In the genomic region with DNA sequence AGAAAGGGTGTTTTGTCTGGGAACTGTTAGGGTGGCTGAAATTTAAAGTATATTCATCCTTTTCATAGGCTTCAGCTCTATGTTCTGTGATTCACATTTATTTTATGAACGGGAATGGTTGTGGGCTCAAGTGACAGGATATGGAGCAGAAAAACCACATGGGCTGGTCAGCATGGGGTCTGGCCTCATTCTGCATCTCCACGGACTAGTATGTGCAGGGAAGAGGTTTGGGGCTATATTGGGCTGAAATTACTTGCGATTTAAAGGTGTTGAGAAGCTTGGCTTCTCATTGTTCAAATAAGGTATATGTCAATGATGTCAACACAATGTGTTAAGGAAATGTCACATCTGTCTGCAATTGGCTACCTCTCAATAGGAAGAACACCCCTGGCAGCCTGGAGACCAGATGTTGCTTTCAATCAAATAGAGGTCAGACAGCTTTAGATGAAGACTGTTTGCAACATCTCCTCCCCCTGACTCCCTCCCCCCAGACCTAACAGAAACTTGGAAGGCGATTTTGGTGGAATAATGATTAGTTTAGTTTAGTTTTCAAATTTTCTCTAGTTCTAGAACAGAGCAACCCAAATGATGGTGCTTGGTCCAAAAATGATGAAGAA, we compare ENCODE assay signal across 31 mouse cellular contexts.
A peak's percentile ranks its signal among the peaks of the same experiment; 100 is the strongest.
DNase-seq lines count a peak whose midpoint lies in the region; ATAC-seq lines count a peak whose summit lies in the region.
"Had no signal": no experiment of that assay in that cellular context is flagged by ENCODE, and none has a peak within 500 bp of the region (broad histone marks: within the 10 kb centered on the region; RNA-seq: fewer than 3 reads in every experiment).

No protein-coding gene starts in this region.

- no peak overlapping the region for H3K27ac ChIP-seq in embryonic facial prominence, embryonic 11.5 days (replicated peaks; ENCODE audit: low read depth, low read length)
- H3K27ac ChIP-seq in limb, embryonic 11.5 days (replicated peaks; ENCODE audit: low read depth, low read length) = no peak overlapping the region
- H3K27ac ChIP-seq: embryonic facial prominence, embryonic 15.5 days; hindbrain, embryonic 12.5 days; hindbrain, postnatal 0 days; kidney, postnatal 0 days; liver, embryonic 14.5 days; macrophage; midbrain, embryonic 10.5 days; midbrain, embryonic 15.5 days; stomach, postnatal 0 days had no signal

- H3K27me3 ChIP-seq in embryonic facial prominence, embryonic 11.5 days (ENCODE audit: control insufficient read depth, insufficient read depth, low read length) = no peaks in the 10 kb centered on the region
- no peaks in the 10 kb centered on the region for H3K27me3 ChIP-seq in limb, embryonic 11.5 days (ENCODE audit: control insufficient read depth, insufficient read depth, low read length)
- H3K27me3 ChIP-seq: embryonic facial prominence, embryonic 15.5 days; hindbrain, embryonic 12.5 days; midbrain, embryonic 15.5 days had no signal

- H3K9me3 ChIP-seq in embryonic facial prominence, embryonic 11.5 days (replicated peaks; ENCODE audit: control insufficient read depth, low read length) = no peaks in the 10 kb centered on the region
- H3K9me3 ChIP-seq in limb, embryonic 11.5 days (ENCODE audit: control insufficient read depth, low read length) = no peaks in the 10 kb centered on the region; the same call in 1 of the 2 replicates
- H3K9me3 ChIP-seq: embryonic facial prominence, embryonic 15.5 days; hindbrain, embryonic 12.5 days; midbrain, embryonic 10.5 days; midbrain, embryonic 15.5 days had no signal

- peak; percentile 4 for DNase-seq in heart, postnatal 4 days
- DNase-seq in heart, adult 11 months = no peak
- DNase-seq in embryonic facial prominence, embryonic 11.5 days (ENCODE audit: low spot score) = peak; percentile 8
- DNase-seq in limb, embryonic 11.5 days (ENCODE audit: low spot score) = peak; percentile 32
- DNase-seq in mesoderm, embryonic 11.5 days (ENCODE audit: low read depth, low spot score) = peak; percentile 31
- no peak for DNase-seq in adrenal gland, postnatal 25 days
- no peak for DNase-seq in adipocyte (ENCODE audit: low spot score)
- DNase-seq: adrenal gland, postnatal 36 days; cerebellum, adult 9-10 months; gastrocnemius, postnatal 10 days; heart, postnatal 14 days; kidney, adult 8-10 months; kidney, postnatal 4 days; liver; lung, adult 2 months; lung, postnatal 10 days; right cerebral cortex, postnatal 4 days; thymus, adult 18-20 months; thymus, postnatal 25 days had no signal

- no peak overlapping the region for H3K4me2 ChIP-seq in embryonic facial prominence, embryonic 11.5 days (ENCODE audit: low read depth, low read length)
- H3K4me2 ChIP-seq in limb, embryonic 11.5 days (ENCODE audit: low read depth, severe bottlenecking) = no peak overlapping the region
- H3K4me2 ChIP-seq: embryonic facial prominence, embryonic 15.5 days; hindbrain, embryonic 12.5 days; midbrain, embryonic 15.5 days had no signal

- H3K4me1 ChIP-seq in embryonic facial prominence, embryonic 11.5 days (ENCODE audit: control insufficient read depth, insufficient read depth, low read length) = no peaks in the 10 kb centered on the region
- H3K4me1 ChIP-seq in limb, embryonic 11.5 days (ENCODE audit: control insufficient read depth, insufficient read depth, low read length) = peaks cover 6% of the 10 kb centered on the region; the same call in 1 of the 2 replicates
- H3K4me1 ChIP-seq: embryonic facial prominence, embryonic 15.5 days; hindbrain, embryonic 12.5 days; midbrain, embryonic 10.5 days; midbrain, embryonic 15.5 days had no signal

- H3K36me3 ChIP-seq in embryonic facial prominence, embryonic 11.5 days (replicated peaks; ENCODE audit: control insufficient read depth, insufficient read depth, low read depth, low read length) = no peaks in the 10 kb centered on the region
- H3K36me3 ChIP-seq in limb, embryonic 11.5 days (ENCODE audit: control insufficient read depth, insufficient read depth, low read length) = no peaks in the 10 kb centered on the region
- H3K36me3 ChIP-seq: embryonic facial prominence, embryonic 15.5 days; hindbrain, embryonic 12.5 days; midbrain, embryonic 10.5 days; midbrain, embryonic 15.5 days had no signal

- H3K9ac ChIP-seq in embryonic facial prominence, embryonic 11.5 days (replicated peaks; ENCODE audit: low read length) = no peak overlapping the region
- no peak overlapping the region for H3K9ac ChIP-seq in limb, embryonic 11.5 days (ENCODE audit: low read length)
- H3K9ac ChIP-seq: embryonic facial prominence, embryonic 15.5 days; hindbrain, embryonic 12.5 days; liver, embryonic 14.5 days; midbrain, embryonic 15.5 days had no signal

- WGBS in embryonic facial prominence, embryonic 11.5 days = 58% methylated on average over 4 of the region's 4 CpGs
- WGBS in limb, embryonic 11.5 days = 35% methylated on average over 4 of the region's 4 CpGs

- no peak overlapping the region for H3K4me3 ChIP-seq in embryonic facial prominence, embryonic 11.5 days (ENCODE audit: low read depth, low read length)
- H3K4me3 ChIP-seq in limb, embryonic 11.5 days (ENCODE audit: low read depth, low read length) = no peak overlapping the region
- H3K4me3 ChIP-seq: embryonic facial prominence, embryonic 15.5 days; hindbrain, embryonic 12.5 days; midbrain, embryonic 10.5 days; midbrain, embryonic 15.5 days had no signal

- no peak for ATAC-seq in embryonic facial prominence, embryonic 11.5 days (replicated peaks; ENCODE audit: insufficient number of reproducible peaks, low FRiP score, low TSS enrichment, low read depth)
- ATAC-seq in limb, embryonic 11.5 days (ENCODE audit: insufficient number of reproducible peaks, low FRiP score, low TSS enrichment, low read depth) = no peak
- ATAC-seq: CD4-positive, CD25-positive, alpha-beta regulatory T cell, adult 4 months; forebrain, embryonic 14.5 days; hindbrain, postnatal 0 days; intestine, embryonic 16.5 days; midbrain, embryonic 15.5 days had no signal

Comparison
In these comparisons a context has a peak if more than half of its experiments do, and no peak if none do; other contexts are left out.
1. DNase-seq: peak in heart, postnatal 4 days (single experiment), embryonic facial prominence, embryonic 11.5 days (single experiment), limb, embryonic 11.5 days (single experiment) and mesoderm, embryonic 11.5 days (single experiment); none in heart, adult 11 months (single experiment), adrenal gland, postnatal 25 days (single experiment) and adipocyte (single experiment).